Mouse (Mus musculus) lung, postnatal 10 days (tissue): ENCODE results near the gene Olfr16.

Source experiments
- DNase-seq: peaks from one replicate; pipeline ENCODE4 v3.0.0; 2021

The Olfr16 gene

DNA sequence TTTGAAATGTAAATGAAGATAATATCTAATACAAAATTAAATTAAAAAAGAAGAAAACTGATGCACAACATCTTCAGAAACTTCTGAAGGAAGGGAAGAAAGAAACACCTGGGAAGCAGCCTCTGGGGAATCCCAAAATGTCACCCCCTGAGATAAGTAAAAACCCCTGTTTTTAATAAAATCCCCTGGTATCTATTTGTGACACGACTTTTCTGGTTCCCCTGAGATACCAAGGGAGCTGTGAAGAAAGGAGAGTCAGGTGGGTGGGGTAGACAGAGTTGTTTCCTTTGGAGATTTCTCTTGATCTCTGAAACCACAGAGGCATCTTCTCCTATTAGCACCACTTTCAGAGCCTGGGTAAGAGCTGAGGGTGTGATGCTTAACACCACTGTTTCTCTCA lies at the start of gene Olfr16:
Olfr16 (plus strand) TSS at position 250 of the 400 bp plus-strand sequence.
- no peak for DNase-seq

GRCm38 (mm10) chr1:172903313-172903712 lies 46.9 kb upstream of the Olfr16 start:
- no peak for DNase-seq

- DNase-seq, result no peak
Observed at GRCm38 (mm10) chr1:172917115-172917514, 33.1 kb upstream of the Olfr16 start.

DNA sequence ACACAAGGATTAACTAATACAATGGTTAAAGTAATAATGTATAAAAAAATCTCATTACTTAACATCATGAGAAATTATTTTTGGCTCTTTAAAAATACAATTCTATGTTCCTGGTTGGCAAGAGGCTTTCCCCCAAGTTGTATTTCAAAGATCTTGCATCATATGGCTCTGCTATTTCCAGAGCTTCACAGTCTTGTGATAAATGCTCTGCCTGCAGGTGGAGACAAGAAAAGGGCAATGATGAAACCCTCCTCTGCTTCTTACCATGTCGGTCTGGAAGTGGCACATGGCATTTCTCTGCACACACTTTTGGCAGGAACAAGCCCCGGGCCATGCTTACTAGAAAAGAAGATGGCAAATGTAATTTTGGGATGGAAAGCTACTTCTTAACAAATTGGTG lies 31.8 kb upstream of the Olfr16 start:
- no peak for DNase-seq

GRCm38 (mm10) chr1:172932197-172932596 lies 18.0 kb upstream of the Olfr16 start:
- no peak for DNase-seq

DNA sequence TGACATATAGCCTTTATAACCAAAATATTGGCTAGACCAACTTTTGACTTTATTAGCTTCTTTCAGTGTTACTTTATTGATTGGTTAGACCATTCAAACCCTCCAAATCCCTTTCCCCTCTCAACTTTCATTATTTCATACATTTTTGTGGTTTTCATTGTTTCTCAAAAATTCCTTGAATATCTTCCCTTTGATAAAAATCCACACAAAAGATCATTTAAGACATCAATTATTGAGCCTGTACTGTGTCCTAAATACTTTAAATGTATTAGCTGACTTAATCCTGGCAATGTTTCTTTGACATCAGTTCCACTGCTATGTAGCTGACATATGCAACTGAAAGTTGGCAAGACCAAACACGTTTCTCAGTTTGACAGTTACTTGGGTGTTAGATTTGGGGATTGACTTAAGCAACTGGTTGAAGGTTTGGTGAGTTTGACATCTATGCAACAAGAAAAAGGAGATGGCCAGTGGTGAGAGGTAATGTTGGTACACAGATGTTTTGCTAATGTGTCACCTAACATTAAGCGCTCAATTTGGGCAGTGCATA lies 1.0 kb downstream of the Olfr16 start:
- DNase-seq, result no peak

GRCm38 (mm10) chr1:172955376-172955775 lies 5.2 kb downstream of the Olfr16 start:
- DNase-seq, result no peak

DNA sequence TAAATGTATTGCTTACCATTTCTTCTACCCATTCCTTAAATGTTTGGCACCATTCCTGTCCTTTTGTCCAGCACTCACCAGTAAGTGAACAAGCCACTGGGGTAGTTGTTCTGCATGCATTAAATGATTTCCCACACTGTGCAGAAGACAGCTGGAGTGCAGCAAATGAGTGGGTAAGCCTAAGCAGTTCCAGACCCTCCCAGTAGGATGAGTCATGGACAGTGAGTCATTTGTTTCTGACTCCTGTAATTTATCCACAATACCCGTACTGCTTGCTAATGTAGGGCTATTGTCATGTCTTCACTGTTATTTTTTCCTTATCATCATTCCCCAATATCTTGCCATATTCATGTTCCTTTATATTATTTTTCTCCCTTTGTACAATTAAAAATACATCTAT lies 10.2 kb downstream of the Olfr16 start:
- DNase-seq, result no peak

DNA sequence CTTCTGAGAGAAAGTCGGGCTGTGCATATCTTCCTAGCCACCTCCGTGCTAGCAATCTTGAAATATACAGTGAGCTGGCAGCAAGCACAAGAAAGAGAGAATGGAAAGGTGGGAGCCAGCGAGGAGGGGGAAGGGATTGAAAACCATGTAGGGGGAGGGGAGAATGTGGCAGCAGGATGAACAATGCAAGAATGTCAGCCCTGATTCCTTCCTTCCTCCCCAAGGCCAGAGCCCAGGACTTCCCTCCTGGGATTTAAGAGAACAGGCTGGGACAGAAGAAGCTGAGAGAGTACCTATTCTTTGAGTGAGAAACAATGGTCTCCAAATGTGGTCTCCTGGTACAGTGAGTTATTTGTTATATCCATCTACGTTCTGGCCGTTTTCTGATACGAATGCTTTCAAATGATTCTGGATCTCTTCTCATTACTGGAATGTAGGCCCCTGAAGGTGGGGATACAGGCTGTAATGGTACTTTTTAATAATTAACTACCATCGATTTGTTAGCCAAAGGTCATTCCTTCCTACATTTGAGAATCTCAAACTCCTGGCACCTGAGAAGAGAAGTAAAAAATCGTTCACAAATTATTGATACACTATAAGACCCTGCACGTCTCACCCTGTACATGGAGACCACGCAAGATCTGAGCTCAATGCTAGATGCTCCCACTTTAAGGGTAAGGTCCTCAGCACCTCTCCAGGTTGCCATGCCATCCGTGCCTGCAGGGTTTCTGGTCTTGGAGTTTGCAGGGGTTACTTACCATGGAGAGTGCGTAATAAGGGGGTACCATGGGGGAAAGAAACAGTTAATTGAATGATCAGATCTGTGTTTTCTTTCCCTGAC lies 39.8 kb downstream of the Olfr16 start:
- DNase-seq, result no peak

DNA sequence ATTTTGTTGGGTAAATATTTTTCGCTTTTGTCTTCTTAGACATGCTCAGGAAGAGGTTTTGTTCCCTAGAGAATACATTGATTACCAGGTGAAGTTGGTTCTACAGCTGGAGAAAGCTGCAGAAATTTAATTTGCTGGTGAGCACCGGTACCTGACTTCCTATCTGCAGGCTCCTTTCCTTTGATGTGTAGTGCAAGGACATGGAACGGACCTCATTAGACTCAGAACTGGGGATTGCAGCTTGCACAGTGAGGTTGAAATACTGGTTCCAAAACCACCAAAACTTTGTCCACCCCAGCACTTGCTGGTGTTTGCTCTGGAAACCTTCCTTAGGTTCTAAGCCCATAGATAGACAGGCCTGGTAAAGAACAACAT lies 40.4 kb downstream of the Olfr16 start:
- no peak for DNase-seq
